Mouse (Mus musculus) embryo, embryonic 10.5 days (tissue): Measurements from ENCODE around the gene Zfp975.
A peak's percentile ranks its signal among the peaks of the same experiment; 100 is the strongest.
"Not testable (repeated sequence)": the region's sequence is repeated elsewhere in the genome, so short reads cannot be mapped to it uniquely, and the experiment has no call there.

Source experiments
- DNase-seq: peaks from one replicate; pipeline ENCODE4 v3.0.0-alpha.2; 2015; ENCODE audit warnings: low spot score

Gene Zfp975

DNA sequence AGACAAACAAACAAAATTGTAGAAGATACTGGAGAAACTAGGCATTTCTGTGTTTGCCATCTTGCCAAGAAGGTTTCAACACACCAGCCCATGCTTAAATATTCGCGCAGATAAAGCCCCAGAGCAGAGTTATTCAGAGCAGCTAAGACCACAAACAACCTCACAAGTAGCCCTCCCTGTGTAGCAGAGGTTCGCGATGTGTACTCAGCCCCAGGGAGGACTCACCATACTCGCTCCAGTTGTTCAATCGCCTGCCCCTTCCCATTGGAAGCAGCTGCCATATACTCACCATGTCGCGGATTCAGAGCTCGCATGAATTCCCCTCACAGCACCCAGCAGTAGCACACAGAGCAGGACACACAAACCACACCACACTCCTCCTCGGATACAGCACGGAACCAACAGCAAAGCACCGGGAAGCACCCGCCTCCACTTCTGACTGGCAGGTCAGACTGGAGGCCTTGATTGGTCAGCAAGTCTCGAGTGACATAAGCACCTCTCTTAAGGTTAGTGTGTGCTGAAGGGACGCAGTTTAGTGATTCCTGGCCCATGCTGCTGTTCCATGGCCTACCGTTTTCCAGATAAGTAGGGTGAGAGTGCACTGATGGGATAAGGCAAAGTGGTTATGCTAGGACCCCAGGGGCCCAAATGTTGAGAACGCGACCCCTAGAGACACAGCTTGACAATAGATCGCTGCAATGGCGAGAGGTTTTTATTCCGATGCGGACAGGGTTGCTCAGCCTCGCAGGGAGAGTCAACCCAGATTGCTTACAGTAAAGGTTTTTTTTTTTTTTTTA, at the start of gene Zfp975:
Gene Zfp975 (minus strand): TSS at position 381 of the 797 bp plus-strand sequence.
- peak; percentile 84 for DNase-seq

- DNase-seq, result no peak
Observed at GRCm38 (mm10) chr7:42738536-42739210, 46.1 kb upstream of the Zfp975 start.

DNA sequence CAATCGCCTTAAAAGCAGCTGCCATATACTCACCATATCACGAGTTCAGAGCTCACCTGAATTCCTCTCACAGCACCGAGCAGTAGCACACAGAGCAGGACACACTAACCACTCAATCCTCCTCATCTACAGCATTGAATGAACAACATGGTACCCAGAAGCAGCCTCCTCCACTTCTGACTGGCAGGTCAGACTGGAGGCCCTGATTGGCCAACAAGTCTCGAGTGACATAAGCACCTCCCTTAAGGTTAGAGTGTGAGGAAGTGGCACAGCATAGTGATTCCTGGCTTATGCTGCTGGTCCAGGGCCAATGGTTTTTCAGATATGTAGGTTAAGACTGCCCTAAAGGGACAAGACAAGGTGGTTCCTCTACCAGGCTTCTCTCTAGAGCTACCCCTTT, 34.4 kb upstream of the Zfp975 start, which contains the start of gene Gm17067:
Gene Gm17067 (minus strand): TSS at position 101 of the 400 bp plus-strand sequence.
- DNase-seq, result not testable (repeated sequence)

GRCm38 (mm10) chr7:42693251-42693650, 709 bp upstream of the Zfp975 start:
- peak; percentile 60 for DNase-seq

DNA sequence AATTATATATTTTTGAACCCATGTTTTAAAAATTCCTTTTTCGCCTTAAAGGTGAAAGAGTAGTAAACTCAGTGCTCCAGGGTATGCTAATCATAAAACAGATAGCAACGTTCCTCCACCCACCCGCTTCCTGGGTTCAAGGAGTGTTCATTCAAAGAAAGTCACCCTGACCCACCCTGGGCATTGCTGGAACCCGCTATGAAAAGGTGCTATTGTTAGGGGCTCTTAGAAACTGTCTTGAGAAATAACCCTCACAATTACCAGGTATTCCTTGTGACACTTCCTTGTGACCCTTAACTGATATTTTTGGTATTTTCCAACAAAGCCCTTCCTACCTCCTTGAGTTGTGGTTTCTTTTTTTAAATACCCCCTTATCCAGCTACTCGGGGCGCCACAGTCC, 12.5 kb downstream of the Zfp975 start:
- not testable (repeated sequence) for DNase-seq

DNA sequence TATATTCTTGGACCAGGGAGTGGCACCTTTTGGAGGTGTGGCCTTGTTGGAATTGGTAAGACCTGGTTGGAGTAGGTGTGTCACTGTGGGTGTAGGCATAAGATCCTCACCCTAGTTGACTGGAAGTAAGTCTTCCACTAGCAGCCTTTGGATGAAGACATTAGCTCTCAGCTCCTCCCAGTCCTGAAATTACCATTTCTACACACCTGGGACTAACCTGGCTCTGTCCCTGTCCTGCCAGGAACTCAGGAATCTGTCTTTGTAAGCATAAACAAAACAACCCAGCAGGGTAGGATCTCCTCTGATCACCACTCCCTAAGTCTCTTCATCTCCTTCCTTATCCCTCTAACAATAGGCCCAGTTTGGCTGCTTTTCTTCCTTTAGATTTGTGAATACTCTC, 12.9 kb downstream of the Zfp975 start:
- not testable (repeated sequence) for DNase-seq

DNA sequence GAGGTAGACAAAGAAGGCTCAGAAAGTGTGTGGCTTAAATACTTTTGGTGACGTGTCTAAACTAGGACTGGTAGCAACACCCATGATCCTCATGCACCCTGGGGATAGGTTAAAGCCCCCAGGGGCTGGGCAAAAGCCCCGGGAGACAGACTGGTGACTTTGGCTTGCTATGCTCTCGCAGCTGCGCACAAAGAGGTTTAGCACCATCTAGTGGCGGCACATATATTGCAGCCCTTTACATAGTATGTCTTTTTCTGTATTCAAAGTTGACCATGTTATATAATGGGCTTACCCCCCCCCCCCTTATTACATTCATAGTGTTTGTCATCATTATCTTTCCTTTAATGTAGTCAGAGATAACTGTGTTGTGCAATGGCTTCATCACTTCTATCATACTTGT, 32.4 kb downstream of the Zfp975 start:
- not testable (repeated sequence) for DNase-seq

- DNase-seq, result not testable (repeated sequence)
Observed at GRCm38 (mm10) chr7:42655211-42655610, 37.3 kb downstream of the Zfp975 start.

DNA sequence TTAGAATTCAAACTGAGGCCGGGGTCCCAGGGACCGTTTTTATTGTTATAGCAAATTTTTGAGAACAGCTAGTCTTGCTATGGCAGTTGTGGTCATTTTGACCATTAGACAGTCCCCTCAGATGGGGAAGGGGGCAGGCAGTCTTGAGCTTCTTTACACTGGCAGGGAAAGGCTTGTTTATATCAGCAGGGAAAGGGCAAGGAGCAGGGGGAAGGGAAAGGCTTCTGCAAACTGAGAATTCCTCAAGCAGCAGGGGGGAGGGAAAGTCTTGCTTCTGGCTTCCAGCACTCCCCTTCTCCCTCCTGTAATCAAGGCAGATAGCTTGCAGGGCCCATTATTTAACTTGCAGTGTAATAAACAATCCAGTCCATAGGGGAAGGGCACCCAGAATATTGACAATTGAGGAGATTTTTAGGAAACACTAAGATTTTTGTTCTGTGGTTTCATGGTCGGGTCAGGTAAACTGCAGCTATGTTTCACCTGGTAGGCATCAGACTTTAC, 49.4 kb downstream of the Zfp975 start:
- peak; percentile 2 for DNase-seq

GRCm38 (mm10) chr7:42642152-42643115, 50.1 kb downstream of the Zfp975 start, which contains the start of gene Zfp976:
Gene Zfp976, minus strand, starts transcription at chr7:42642588.
- DNase-seq, result peak; percentile 79

- DNase-seq, result not testable (repeated sequence)
Observed at GRCm38 (mm10) chr7:42631031-42631430, 61.5 kb downstream of the Zfp975 start.
